Mouse (Mus musculus) liver, embryonic 15.5 days (tissue): ENCODE results near the gene Zfp692. TPM values are rescaled to one million over a fixed set of nuclear protein-coding genes. Genes with fewer than 3 reads are reported as not detected.

ENCODE experiments used
- ATAC-seq: fragments of 200-750 bp; cut with Nextera tagmentation; 2 replicates; pipeline ENCODE4 v1.8.0; 2017; ENCODE audit warnings: moderate number of reproducible peaks, mild to moderate bottlenecking, moderate library complexity; ENCODE audit not compliant: insufficient read depth
- H3K27ac ChIP-seq: fragments of 300-500 bp; sonication (generic); replicated peaks from 2 replicates; pipeline ENCODE4 v1.5.1; 2015; ENCODE audit warnings: mild to moderate bottlenecking, inconsistent platforms
- H3K27me3 ChIP-seq: fragments of 300-500 bp; sonication (generic); 2 replicates; pipeline ENCODE4 v1.6.1; 2015; ENCODE audit warnings: mild to moderate bottlenecking, inconsistent platforms
- H3K36me3 ChIP-seq: fragments of 300-500 bp; sonication (generic); replicated peaks from 2 replicates; pipeline ENCODE4 v1.6.1; 2015; ENCODE audit warnings: moderate library complexity, mild to moderate bottlenecking, inconsistent platforms
- H3K4me1 ChIP-seq: fragments of 300-500 bp; sonication (generic); replicated peaks from 2 replicates; pipeline ENCODE4 v1.6.1; 2015; ENCODE audit warnings: inconsistent platforms
- H3K4me2 ChIP-seq: fragments of 300-500 bp; sonication (generic); 2 replicates; pipeline ENCODE4 v1.6.1; 2015; ENCODE audit warnings: moderate library complexity, mild to moderate bottlenecking, inconsistent platforms
- H3K4me3 ChIP-seq: fragments of 300-500 bp; sonication (generic); replicated peaks from 2 replicates; pipeline ENCODE4 v1.5.1; 2015; ENCODE audit warnings: mild to moderate bottlenecking, inconsistent platforms
- H3K9ac ChIP-seq: fragments of 300-500 bp; sonication (generic); 2 replicates; pipeline ENCODE4 v1.6.1; 2015; ENCODE audit warnings: moderate library complexity, mild to moderate bottlenecking, inconsistent platforms
- H3K9me3 ChIP-seq: fragments of 300-500 bp; sonication (generic); replicated peaks from 2 replicates; pipeline ENCODE4 v1.6.1; 2016; ENCODE audit warnings: inconsistent platforms
- WGBS: fragments of 180-500 bp; shearing (Covaris S2); methylation state at CpG from one replicate; pipeline ENCODE4 v1.1.7; 2015; ENCODE audit warnings: mixed read lengths; ENCODE audit not compliant: insufficient replicate concordance; 5-methylcytosine and 5-hydroxymethylcytosine counted together
- polyA plus RNA-seq: library from polyadenylated mRNA; unstranded; fragments of >200 nt; fragmentation: Nextera tagmentation; extraction: Ambion mirVana; gene quantifications from 2 replicates; pipeline ENCODE4 v1.2.1, GENCODE M21; 2015

Gene Zfp692
- polyA plus RNA-seq = 9.4 and 11.5 TPM in 2 replicates

GRCm38 (mm10) chr11:58306860-58307308 is at the start of gene Zfp692:
Gene Zfp692 (plus strand): TSS chr11:58307069.
- Histone ChIP-seq H3K9me3 (no peaks in the 10 kb centered on the region), H3K27ac (peak within 1 kb of the TSS; percentile 77), H3K4me3 (peak within 1 kb of the TSS; percentile 70), H3K4me1 (peaks cover 37% of the 10 kb centered on the region), H3K4me2 (peak within 1 kb of the TSS; percentile 98), H3K27me3 (no peaks in the 10 kb centered on the region), H3K36me3 (peaks cover 3% of the 10 kb centered on the region; the same call in 1 of the 2 replicates), H3K9ac (peak within 1 kb of the TSS; percentile 71)
- ATAC-seq = peak; percentile 50
- under 1% methylated on average over 34 of the region's 34 CpGs for WGBS

- Histone ChIP-seq H3K36me3 (no peaks in the 10 kb centered on the region), H3K27me3 (no peaks in the 10 kb centered on the region), H3K9ac (no peak overlapping the region), H3K4me1 (no peaks in the 10 kb centered on the region), H3K9me3 (no peaks in the 10 kb centered on the region), H3K4me2 (no peak overlapping the region), H3K4me3 (no peak overlapping the region), H3K27ac (no peak overlapping the region)
- ATAC-seq = no peak
- 68% methylated on average over 5 of the region's 5 CpGs for WGBS
These were observed 49.1 kb upstream of the Zfp692 start for GRCm38 (mm10) chr11:58257816-58258215.

- no peaks in the 10 kb centered on the region for H3K27me3 ChIP-seq
- no peak for ATAC-seq
- H3K4me3 ChIP-seq = no peak overlapping the region
- H3K9ac ChIP-seq = no peak overlapping the region
- H3K36me3 ChIP-seq = no peaks in the 10 kb centered on the region
- H3K4me1 ChIP-seq = no peaks in the 10 kb centered on the region
- H3K9me3 ChIP-seq = no peaks in the 10 kb centered on the region
- 49% methylated on average over 4 of the region's 4 CpGs for WGBS
- H3K4me2 ChIP-seq = no peak overlapping the region
- no peak overlapping the region for H3K27ac ChIP-seq
These were observed 46.7 kb upstream of the Zfp692 start for GRCm38 (mm10) chr11:58260156-58260555.

GRCm38 (mm10) chr11:58261826-58262225 is 45.0 kb upstream of the Zfp692 start:
- Histone ChIP-seq H3K36me3 (no peaks in the 10 kb centered on the region), H3K9me3 (no peaks in the 10 kb centered on the region), H3K27me3 (no peaks in the 10 kb centered on the region), H3K4me2 (no peak overlapping the region), H3K9ac (no peak overlapping the region), H3K27ac (no peak overlapping the region), H3K4me1 (no peaks in the 10 kb centered on the region), H3K4me3 (no peak overlapping the region)
- no peak for ATAC-seq
- 70% methylated on average over 4 of the region's 4 CpGs for WGBS

- Histone ChIP-seq H3K4me2 (no peak overlapping the region), H3K27me3 (no peaks in the 10 kb centered on the region), H3K36me3 (no peaks in the 10 kb centered on the region), H3K9me3 (no peaks in the 10 kb centered on the region), H3K4me3 (no peak overlapping the region), H3K4me1 (no peaks in the 10 kb centered on the region), H3K27ac (no peak overlapping the region), H3K9ac (no peak overlapping the region)
- no peak for ATAC-seq
- WGBS = 66% methylated on average over 3 of the region's 3 CpGs
These were observed 44.5 kb upstream of the Zfp692 start for GRCm38 (mm10) chr11:58262336-58262735.

GRCm38 (mm10) chr11:58263516-58263915 is 43.4 kb upstream of the Zfp692 start:
- Histone ChIP-seq H3K36me3 (no peaks in the 10 kb centered on the region), H3K9me3 (no peaks in the 10 kb centered on the region), H3K27ac (no peak overlapping the region), H3K4me2 (no peak overlapping the region), H3K4me3 (no peak overlapping the region), H3K9ac (no peak overlapping the region), H3K4me1 (no peaks in the 10 kb centered on the region), H3K27me3 (no peaks in the 10 kb centered on the region)
- WGBS = 63% methylated on average over 2 of the region's 2 CpGs
- ATAC-seq = no peak

- H3K36me3 ChIP-seq = no peaks in the 10 kb centered on the region
- no peak overlapping the region for H3K9ac ChIP-seq
- no peaks in the 10 kb centered on the region for H3K27me3 ChIP-seq
- H3K27ac ChIP-seq = no peak overlapping the region
- no peak overlapping the region for H3K4me2 ChIP-seq
- 68% methylated on average over 9 of the region's 9 CpGs for WGBS
- ATAC-seq = no peak
- H3K9me3 ChIP-seq = no peaks in the 10 kb centered on the region
- no peaks in the 10 kb centered on the region for H3K4me1 ChIP-seq
- H3K4me3 ChIP-seq = no peak overlapping the region
These were observed 42.3 kb upstream of the Zfp692 start for GRCm38 (mm10) chr11:58264546-58264945.

- no peak overlapping the region for H3K9ac ChIP-seq
- peak; percentile 49 for ATAC-seq
- no peak overlapping the region for H3K4me2 ChIP-seq
- no peak overlapping the region for H3K4me3 ChIP-seq
- H3K36me3 ChIP-seq = no peaks in the 10 kb centered on the region
- H3K9me3 ChIP-seq = no peaks in the 10 kb centered on the region
- H3K4me1 ChIP-seq = no peaks in the 10 kb centered on the region
- no peak overlapping the region for H3K27ac ChIP-seq
- WGBS = 70% methylated on average over 3 of the region's 3 CpGs
- H3K27me3 ChIP-seq = no peaks in the 10 kb centered on the region
These were observed 38.6 kb upstream of the Zfp692 start for GRCm38 (mm10) chr11:58268285-58268684.

GRCm38 (mm10) chr11:58274572-58274971 is 32.3 kb upstream of the Zfp692 start, which contains the start of gene 4930438A08Rik:
Gene 4930438A08Rik (plus strand): TSS chr11:58274799.
- no peaks in the 10 kb centered on the region for H3K27me3 ChIP-seq
- ATAC-seq = no peak
- no peak within 1 kb of the TSS for H3K9ac ChIP-seq
- peak within 1 kb of the TSS; percentile 23 for H3K4me3 ChIP-seq
- WGBS = 21% methylated on average over 2 of the region's 2 CpGs
- H3K27ac ChIP-seq = peak within 1 kb of the TSS; percentile 19; the same call in 1 of the 2 replicates
- H3K4me1 ChIP-seq = no peaks in the 10 kb centered on the region
- H3K36me3 ChIP-seq = no peaks in the 10 kb centered on the region
- H3K4me2 ChIP-seq = 0 out of 2 replicates have a peak within 1 kb of the TSS, but pooled peaks have one; percentile 13
- H3K9me3 ChIP-seq = no peaks in the 10 kb centered on the region

GRCm38 (mm10) chr11:58275756-58276155 is 31.1 kb upstream of the Zfp692 start:
- Histone ChIP-seq H3K36me3 (no peaks in the 10 kb centered on the region), H3K4me1 (no peaks in the 10 kb centered on the region), H3K4me2 (no peak overlapping the region), H3K4me3 (peak overlapping the region; percentile 23), H3K9me3 (no peaks in the 10 kb centered on the region), H3K27me3 (no peaks in the 10 kb centered on the region; the same call in 1 of the 2 replicates), H3K27ac (0 out of 2 replicates have a peak overlapping the region, but pooled peaks have one; percentile 19), H3K9ac (no peak overlapping the region)
- ATAC-seq = 0 out of 2 replicates have a peak, but pooled peaks have one; percentile 18
- 17% methylated on average over 4 of the region's 4 CpGs for WGBS

GRCm38 (mm10) chr11:58281970-58282496 is 24.8 kb upstream of the Zfp692 start:
- Histone ChIP-seq H3K36me3 (no peaks in the 10 kb centered on the region), H3K27ac (no peak overlapping the region), H3K27me3 (no peaks in the 10 kb centered on the region; the same call in none of the 2 replicates), H3K9ac (no peak overlapping the region), H3K4me3 (no peak overlapping the region), H3K9me3 (no peaks in the 10 kb centered on the region), H3K4me1 (no peaks in the 10 kb centered on the region), H3K4me2 (no peak overlapping the region)
- WGBS = 56% methylated on average over 13 of the region's 13 CpGs
- no peak for ATAC-seq

GRCm38 (mm10) chr11:58282518-58282917 is 24.4 kb upstream of the Zfp692 start:
- no peaks in the 10 kb centered on the region for H3K4me1 ChIP-seq
- no peak for ATAC-seq
- no peak overlapping the region for H3K27ac ChIP-seq
- no peak overlapping the region for H3K4me2 ChIP-seq
- H3K9ac ChIP-seq = no peak overlapping the region
- H3K27me3 ChIP-seq = no peaks in the 10 kb centered on the region; the same call in none of the 2 replicates
- H3K36me3 ChIP-seq = no peaks in the 10 kb centered on the region
- WGBS = 52% methylated on average over 5 of the region's 5 CpGs
- H3K4me3 ChIP-seq = no peak overlapping the region
- H3K9me3 ChIP-seq = no peaks in the 10 kb centered on the region
